Mouse (Mus musculus) lung, embryonic 16.5 days (tissue): Measurements from ENCODE around the gene Matk. TPM values are rescaled to one million over a fixed set of nuclear protein-coding genes. Genes with fewer than 3 reads are reported as not detected.

ENCODE experiments used
- ATAC-seq: fragments of 200-750 bp; cut with Nextera tagmentation; 2 replicates; pipeline ENCODE4 v1.8.0; 2017; ENCODE audit warnings: low read depth, mild to moderate bottlenecking, moderate library complexity
- H3K27ac ChIP-seq: fragments of 300-500 bp; sonication (generic); 2 replicates; pipeline ENCODE4 v1.5.1; 2014; ENCODE audit warnings: mild to moderate bottlenecking, control low read depth, low read length
- H3K27me3 ChIP-seq: fragments of 300-500 bp; sonication (generic); 2 replicates; pipeline ENCODE4 v1.6.1; 2014; ENCODE audit warnings: low read depth, low read length, mixed read lengths; ENCODE audit not compliant: control insufficient read depth, insufficient read depth
- H3K36me3 ChIP-seq: fragments of 300-500 bp; sonication (generic); 2 replicates; pipeline ENCODE4 v1.6.1; 2014; ENCODE audit warnings: low read length; ENCODE audit not compliant: control insufficient read depth, insufficient read depth
- H3K4me1 ChIP-seq: fragments of 300-500 bp; sonication (generic); replicated peaks from 2 replicates; pipeline ENCODE4 v1.6.1; 2014; ENCODE audit warnings: low read length, mixed read lengths; ENCODE audit not compliant: control insufficient read depth, insufficient read depth
- H3K4me2 ChIP-seq: fragments of 300-500 bp; sonication (generic); 2 replicates; pipeline ENCODE4 v1.6.1; 2014; ENCODE audit warnings: low read depth, low read length, control low read depth
- H3K4me3 ChIP-seq: fragments of 300-500 bp; sonication (generic); 2 replicates; pipeline ENCODE4 v1.5.1; 2014; ENCODE audit warnings: mild to moderate bottlenecking, low read length, control low read depth
- H3K9ac ChIP-seq: fragments of 300-500 bp; sonication (generic); 2 replicates; pipeline ENCODE4 v1.6.1; 2014; ENCODE audit warnings: low read length, control low read depth
- H3K9me3 ChIP-seq: fragments of 300-500 bp; sonication (generic); 2 replicates; pipeline ENCODE4 v1.6.1; 2016; ENCODE audit warnings: low read length; ENCODE audit not compliant: control insufficient read depth
- WGBS: fragments of 180-500 bp; shearing (Covaris S2); extraction: QIAGEN DNeasy Blood & Tissue Kit; methylation state at CpG from one replicate; pipeline ENCODE4 v1.1.7; 2014; 5-methylcytosine and 5-hydroxymethylcytosine counted together
- polyA plus RNA-seq: library from polyadenylated mRNA; unstranded; fragments of >200 nt; fragmentation: Nextera tagmentation; extraction: Ambion mirVana; gene quantifications from 2 replicates; pipeline ENCODE4 v1.2.1, GENCODE M21; 2015

Gene Matk
- polyA plus RNA-seq, 1 experiment from 2014 or later = 2.9 TPM

- H3K36me3 ChIP-seq = peaks cover 39% of the 10 kb centered on the region
- no peak overlapping the region for H3K4me3 ChIP-seq
- no peak overlapping the region for H3K9ac ChIP-seq
- H3K9me3 ChIP-seq = no peaks in the 10 kb centered on the region
- H3K4me2 ChIP-seq = no peak overlapping the region
- H3K27ac ChIP-seq = no peak overlapping the region
- H3K4me1 ChIP-seq = peaks cover 7% of the 10 kb centered on the region
- WGBS = 92% methylated on average over 19 of the region's 19 CpGs
- no peaks in the 10 kb centered on the region for H3K27me3 ChIP-seq
- no peak for ATAC-seq
These were observed 21.1 kb downstream of the Matk start for GRCm38 (mm10) chr10:81273842-81274241.

GRCm38 (mm10) chr10:81277676-81278075 is 24.9 kb downstream of the Matk start:
- Histone ChIP-seq H3K27ac (no peak overlapping the region), H3K36me3 (peaks cover 21% of the 10 kb centered on the region), H3K27me3 (peaks cover 7% of the 10 kb centered on the region; the same call in 1 of the 2 replicates), H3K9ac (no peak overlapping the region), H3K4me3 (no peak overlapping the region), H3K4me2 (no peak overlapping the region), H3K4me1 (peaks cover 4% of the 10 kb centered on the region; the same call in 1 of the 2 replicates), H3K9me3 (no peaks in the 10 kb centered on the region)
- ATAC-seq = no peak
- 72% methylated on average over 22 of the region's 22 CpGs for WGBS

- peak; percentile 25; the same call in 1 of the 2 replicates for ATAC-seq
- Histone ChIP-seq H3K27ac (no peak overlapping the region), H3K36me3 (peaks cover 6% of the 10 kb centered on the region), H3K4me2 (no peak overlapping the region), H3K9ac (peak overlapping the region; percentile 21; the same call in 1 of the 2 replicates), H3K4me3 (no peak overlapping the region), H3K27me3 (peaks cover 22% of the 10 kb centered on the region), H3K4me1 (peaks cover 4% of the 10 kb centered on the region; the same call in 1 of the 2 replicates), H3K9me3 (no peaks in the 10 kb centered on the region)
- 32% methylated on average over 10 of the region's 10 CpGs for WGBS
These were observed 26.8 kb downstream of the Matk start for GRCm38 (mm10) chr10:81279496-81279895.

- WGBS = 31% methylated on average over 6 of the region's 6 CpGs
- peak overlapping the region; percentile 78; the same call in 1 of the 2 replicates for H3K4me2 ChIP-seq
- H3K36me3 ChIP-seq = no peaks in the 10 kb centered on the region; the same call in 1 of the 2 replicates
- H3K4me1 ChIP-seq = peaks cover 4% of the 10 kb centered on the region; the same call in 1 of the 2 replicates
- H3K9ac ChIP-seq = peak overlapping the region; percentile 8; the same call in 1 of the 2 replicates
- H3K27ac ChIP-seq = peak overlapping the region; percentile 56
- peaks cover 34% of the 10 kb centered on the region for H3K27me3 ChIP-seq
- ATAC-seq = no peak
- H3K9me3 ChIP-seq = no peaks in the 10 kb centered on the region
- peak overlapping the region; percentile 58 for H3K4me3 ChIP-seq
These were observed 31.5 kb downstream of the Matk start for GRCm38 (mm10) chr10:81284189-81284588.

- Histone ChIP-seq H3K4me3 (peak overlapping the region; percentile 58), H3K27me3 (peaks cover 34% of the 10 kb centered on the region), H3K27ac (peak overlapping the region; percentile 76), H3K9me3 (no peaks in the 10 kb centered on the region), H3K4me1 (peaks cover 6% of the 10 kb centered on the region), H3K9ac (peak overlapping the region; percentile 8), H3K4me2 (peak overlapping the region; percentile 78), H3K36me3 (no peaks in the 10 kb centered on the region; the same call in 1 of the 2 replicates)
- peak; percentile 62 for ATAC-seq
- WGBS = 7% methylated on average over 17 of the region's 17 CpGs
These were observed 32.0 kb downstream of the Matk start for GRCm38 (mm10) chr10:81284719-81285118.

- Histone ChIP-seq H3K36me3 (no peaks in the 10 kb centered on the region; the same call in 1 of the 2 replicates), H3K4me1 (peaks cover 7% of the 10 kb centered on the region), H3K9ac (peak overlapping the region; percentile 68), H3K27ac (peak overlapping the region; percentile 76), H3K4me3 (peak overlapping the region; percentile 58), H3K4me2 (peak overlapping the region; percentile 78), H3K27me3 (peaks cover 31% of the 10 kb centered on the region), H3K9me3 (no peaks in the 10 kb centered on the region)
- under 1% methylated on average over 54 of the region's 54 CpGs for WGBS
- peak; percentile 72 for ATAC-seq
These were observed 33.1 kb downstream of the Matk start for GRCm38 (mm10) chr10:81285694-81286450.

- peaks cover 31% of the 10 kb centered on the region for H3K27me3 ChIP-seq
- no peak for ATAC-seq
- H3K9ac ChIP-seq = no peak overlapping the region
- H3K4me1 ChIP-seq = peaks cover 10% of the 10 kb centered on the region
- H3K4me2 ChIP-seq = no peak overlapping the region
- H3K27ac ChIP-seq = no peak overlapping the region
- no peak overlapping the region for H3K4me3 ChIP-seq
- 28% methylated on average over 6 of the region's 6 CpGs for WGBS
- H3K9me3 ChIP-seq = no peaks in the 10 kb centered on the region
- H3K36me3 ChIP-seq = no peaks in the 10 kb centered on the region
These were observed 33.9 kb downstream of the Matk start for GRCm38 (mm10) chr10:81286586-81286985.

- 53% methylated on average over 8 of the region's 8 CpGs for WGBS
- Histone ChIP-seq H3K27me3 (peaks cover 31% of the 10 kb centered on the region), H3K9ac (no peak overlapping the region)
These were observed 34.9 kb downstream of the Matk start for GRCm38 (mm10) chr10:81287513-81288157.

GRCm38 (mm10) chr10:81288601-81289000 is 35.9 kb downstream of the Matk start:
- Histone ChIP-seq H3K4me3 (no peak overlapping the region), H3K9ac (no peak overlapping the region), H3K4me2 (0 out of 2 replicates have a peak overlapping the region, but pooled peaks have one; percentile 0), H3K27ac (peak overlapping the region; percentile 19), H3K27me3 (peaks cover 24% of the 10 kb centered on the region), H3K4me1 (peaks cover 15% of the 10 kb centered on the region), H3K9me3 (no peaks in the 10 kb centered on the region), H3K36me3 (no peaks in the 10 kb centered on the region)
- ATAC-seq = no peak
- WGBS = 28% methylated on average over 6 of the region's 6 CpGs

More at GRCm38 (mm10) chr10:81287513-81288157, 34.9 kb downstream of the Matk start:
- H3K4me1 ChIP-seq = peaks cover 13% of the 10 kb centered on the region
- H3K4me3 ChIP-seq = no peak overlapping the region
- no peaks in the 10 kb centered on the region for H3K36me3 ChIP-seq
- no peaks in the 10 kb centered on the region for H3K9me3 ChIP-seq
- no peak for ATAC-seq
- H3K27ac ChIP-seq = no peak overlapping the region; the same call in 1 of the 2 replicates
- no peak overlapping the region for H3K4me2 ChIP-seq
